Comparison of ENCODE assay signal across 8 mouse cellular contexts in genomic region chr19:10486264-10486738, GRCm38 (mm10). TPM values are rescaled to one million over a fixed set of nuclear protein-coding genes. Genes with fewer than 3 reads are reported as not detected.
A peak's percentile ranks its signal among the peaks of the same experiment; 100 is the strongest.
DNase-seq lines count a peak whose midpoint lies in the region; ATAC-seq and TF ChIP-seq lines count a peak whose summit lies in the region.

No protein-coding gene starts in this region.

- H3K9me3 ChIP-seq in forebrain, embryonic 14.5 days (replicated peaks; ENCODE audit: control insufficient read depth, low read length), result no peaks in the 10 kb centered on the region

- H3K9ac ChIP-seq in forebrain, embryonic 14.5 days (ENCODE audit: low read length), result no peak overlapping the region

- no peaks in the 10 kb centered on the region for H3K27me3 ChIP-seq in forebrain, embryonic 14.5 days (replicated peaks; ENCODE audit: control insufficient read depth, insufficient read depth, low read length)

- H3K4me1 ChIP-seq in forebrain, embryonic 14.5 days (ENCODE audit: control insufficient read depth, insufficient read depth, low read length), result no peaks in the 10 kb centered on the region

- H3K27ac ChIP-seq in gastrocnemius, adult 2 months, result no peak overlapping the region
- H3K27ac ChIP-seq in forebrain, embryonic 14.5 days (ENCODE audit: low read depth, low read length), result no peak overlapping the region
- no peak overlapping the region for H3K27ac ChIP-seq in left cerebral cortex, adult 2 months

- peak; percentile 83 for ATAC-seq in forebrain, embryonic 14.5 days

- intact Hi-C loops in gastrocnemius, adult 2 months (cut with DNase I), result loop anchor here (1.0 to 5.0 kb wide), 2 partner anchors 36 to 154 kb away; no protein-coding TSS in a partner anchor
- intact Hi-C loops in gastrocnemius, postnatal 36 days (cut with DNase I), result loop anchor here (1.0 to 5.0 kb wide), 2 partner anchors 37 to 154 kb away; no protein-coding TSS in a partner anchor
- intact Hi-C loops in left cerebral cortex, adult 2 months (cut with DNase I), result loop anchor here (1.0 to 5.0 kb wide), 4 partner anchors 37 to 269 kb away; no protein-coding TSS in a partner anchor

- peak; percentile 88 for TF ChIP-seq CTCF in gastrocnemius, adult 2 months (IDR thresholded peaks at IDR 0.05)
- peak; percentile 93 for TF ChIP-seq CTCF in left cerebral cortex, adult 2 months (IDR thresholded peaks at IDR 0.05)

- H3K36me3 ChIP-seq in forebrain, embryonic 14.5 days (ENCODE audit: control insufficient read depth, insufficient read depth, low read length), result no peaks in the 10 kb centered on the region

- H3K4me3 ChIP-seq in gastrocnemius, adult 2 months, result no peak overlapping the region
- no peak overlapping the region for H3K4me3 ChIP-seq in forebrain, embryonic 14.5 days (ENCODE audit: low read depth, low read length)
- no peak overlapping the region for H3K4me3 ChIP-seq in left cerebral cortex, adult 2 months

- WGBS in forebrain, embryonic 14.5 days, result 25% methylated on average over 9 of the region's 9 CpGs

- H3K4me2 ChIP-seq in forebrain, embryonic 14.5 days (ENCODE audit: low read length), result no peak overlapping the region

- peak; percentile 25 for DNase-seq in gastrocnemius, adult 2 months
- no peak for DNase-seq in gastrocnemius, postnatal 36 days
- DNase-seq in cerebellum, adult 11-12 months, result peak; percentile 47
- DNase-seq in forebrain, embryonic 14.5 days (ENCODE audit: low spot score), result peak; percentile 87
- peak; percentile 64 for DNase-seq in hindlimb bud, embryonic 11.5 days (ENCODE audit: extremely low spot score, low read depth, low spot score)
- peak; percentile 53 to 54 for DNase-seq in left cerebral cortex, adult 2 months (ENCODE audit: extremely low spot score in 1 of 2, low spot score in 2 of 2)
- peak; percentile 86 for DNase-seq in mesoderm, embryonic 11.5 days (ENCODE audit: low read depth, low spot score)
- DNase-seq in right cerebral cortex, postnatal 4 days, result peak; percentile 17

RNA-seq across cellular contexts. Expression of gene Ppp1r32, which starts 3.6 kb away (rescaled TPM):
- total RNA-seq in gastrocnemius, adult 2 months (2021), result 1 to 10 TPM in 1 of 2 experiments, under 1 TPM in 1; 0.97 to 1.5 TPM
- total RNA-seq in gastrocnemius, postnatal 36 days (2021), result under 1 TPM; 0.46 to 0.49 TPM
- polyA plus RNA-seq in forebrain, embryonic 14.5 days (2014; fragmentation: Nextera tagmentation; extraction: Ambion mirVana), result 2.5 and 2.6 TPM in 2 replicates
- total RNA-seq in left cerebral cortex, adult 2 months (2021), result 1 to 10 TPM in 1 of 2 experiments, under 1 TPM in 1; 0.61 to 1.3 TPM

RNA-seq across cellular contexts. Expression of gene Lrrc10b, which starts 29.0 kb away (rescaled TPM):
- total RNA-seq in gastrocnemius, adult 2 months (2021), result under 1 TPM; 0.33 TPM
- total RNA-seq in gastrocnemius, postnatal 36 days (2021), result under 1 TPM; 0.23 to 0.27 TPM
- polyA plus RNA-seq in forebrain, embryonic 14.5 days (2014; fragmentation: Nextera tagmentation; extraction: Ambion mirVana), result 0.49 and 0.76 TPM in 2 replicates
- total RNA-seq in left cerebral cortex, adult 2 months (2021), result 10 to 100 TPM in 1 of 2 experiments, 1 to 10 TPM in 1; 6.9 to 15.8 TPM

RNA-seq across cellular contexts. Expression of gene Cpsf7, which starts 38.8 kb away (rescaled TPM):
- 10 to 100 TPM; 20.3 to 21.7 TPM for total RNA-seq in gastrocnemius, adult 2 months (2021)
- 10 to 100 TPM; 15.7 to 19.1 TPM for total RNA-seq in gastrocnemius, postnatal 36 days (2021)
- polyA plus RNA-seq in forebrain, embryonic 14.5 days (2014; fragmentation: Nextera tagmentation; extraction: Ambion mirVana), result 53.9 and 61.1 TPM in 2 replicates
- 10 to 100 TPM; 77.4 to 82.5 TPM for total RNA-seq in left cerebral cortex, adult 2 months (2021)

RNA-seq across cellular contexts. Expression of gene Sdhaf2, which starts 39.6 kb away (rescaled TPM):
- 10 to 100 TPM; 42.4 to 62.9 TPM for total RNA-seq in gastrocnemius, adult 2 months (2021)
- 10 to 100 TPM; 49.3 to 49.6 TPM for total RNA-seq in gastrocnemius, postnatal 36 days (2021)
- polyA plus RNA-seq in forebrain, embryonic 14.5 days (2014; fragmentation: Nextera tagmentation; extraction: Ambion mirVana), result 69.2 and 70.4 TPM in 2 replicates
- total RNA-seq in left cerebral cortex, adult 2 months (2021), result 10 to 100 TPM; 52.2 to 56.1 TPM

Comparison
In these comparisons a context has a peak if more than half of its experiments do, and no peak if none do; other contexts are left out.
1. DNase-seq: peak in gastrocnemius, adult 2 months (single experiment), cerebellum, adult 11-12 months (single experiment), forebrain, embryonic 14.5 days (single experiment), hindlimb bud, embryonic 11.5 days (single experiment), left cerebral cortex, adult 2 months (2 of 2), mesoderm, embryonic 11.5 days (single experiment) and right cerebral cortex, postnatal 4 days (single experiment); none in gastrocnemius, postnatal 36 days (0 of 2).
2. RNA of gene Lrrc10b, which starts 29.0 kb away (total RNA-seq): 6.9 to 15.8 TPM in left cerebral cortex, adult 2 months; 0.33 TPM in gastrocnemius, adult 2 months and 0.23 to 0.27 TPM in gastrocnemius, postnatal 36 days; every median in the first group is over 4 times any median in the second.